Mouse (Mus musculus): ENCODE data around the gene Tiam1.

DNA sequence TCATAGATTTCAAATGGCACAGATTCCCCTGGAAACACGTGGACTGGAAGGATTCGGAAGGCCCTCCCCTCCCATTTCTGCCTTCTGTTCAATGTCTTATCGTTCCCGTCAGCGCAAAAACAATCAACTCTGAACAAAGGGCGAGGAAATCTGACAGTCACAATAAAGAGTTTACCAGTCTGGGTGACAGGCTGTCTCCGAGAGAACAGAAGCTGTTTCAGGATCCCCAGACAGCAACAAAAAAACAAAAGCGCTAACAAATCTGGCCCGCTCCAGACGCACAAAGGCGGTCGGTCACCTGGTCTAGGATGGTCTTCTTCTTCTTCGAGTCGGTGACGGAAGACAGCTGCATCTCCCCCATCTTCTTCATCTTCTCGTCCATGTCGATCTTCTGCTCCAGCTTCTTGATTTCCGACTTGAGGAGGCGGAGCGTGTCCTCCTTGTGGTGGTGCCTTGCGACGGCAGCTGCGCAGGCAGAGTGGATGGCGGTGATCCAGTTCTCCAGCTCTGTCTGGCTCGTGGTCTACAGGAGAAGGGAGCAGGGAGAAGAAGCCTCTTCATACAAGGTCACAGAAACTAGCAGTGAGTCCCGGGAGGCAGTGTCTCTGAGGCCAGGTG, 276.2 kb downstream of the Tiam1 start:
- TF ChIP-seq CTCF (IDR thresholded peaks at IDR 0.05; ENCODE audit: low read depth) (no peak), EP300 (IDR thresholded peaks at IDR 0.05; ENCODE audit: low read depth) (no peak)

All from liver, embryonic 14.5 days (tissue).